Mouse (Mus musculus) T-helper 2 cell (primary cell): ENCODE data around the gene Glis1.

ENCODE experiments used
- in situ Hi-C: fragments of 300-600 bp; cut with MboI, MseI; formaldehyde crosslinking; loops from one replicate; pipeline ENCODE4 v1.15.1; 2025; ENCODE audit warnings: high pct_unique_total_duplicates

Gene Glis1

GRCm38 (mm10) chr4:107681099-107681849, 246.9 kb downstream of the Glis1 start:
- in situ Hi-C loops, result no loop called here

GRCm38 (mm10) chr4:107683006-107683756, 248.8 kb downstream of the Glis1 start:
- in situ Hi-C loops, result no loop called here

- in situ Hi-C loops, result no loop called here
These were observed 249.7 kb downstream of the Glis1 start, which contains the start of gene Dmrtb1 for GRCm38 (mm10) chr4:107684130-107684529. Dmrtb1 (minus strand) TSS chr4:107684230.
